Mouse (Mus musculus): ENCODE results near the gene Fryl. TPM values are rescaled to one million over a fixed set of nuclear protein-coding genes. Genes with fewer than 3 reads are reported as not detected.

Gene Fryl
- polyA plus RNA-seq, 1 experiment from 2014 or later: 24.3 TPM

DNA sequence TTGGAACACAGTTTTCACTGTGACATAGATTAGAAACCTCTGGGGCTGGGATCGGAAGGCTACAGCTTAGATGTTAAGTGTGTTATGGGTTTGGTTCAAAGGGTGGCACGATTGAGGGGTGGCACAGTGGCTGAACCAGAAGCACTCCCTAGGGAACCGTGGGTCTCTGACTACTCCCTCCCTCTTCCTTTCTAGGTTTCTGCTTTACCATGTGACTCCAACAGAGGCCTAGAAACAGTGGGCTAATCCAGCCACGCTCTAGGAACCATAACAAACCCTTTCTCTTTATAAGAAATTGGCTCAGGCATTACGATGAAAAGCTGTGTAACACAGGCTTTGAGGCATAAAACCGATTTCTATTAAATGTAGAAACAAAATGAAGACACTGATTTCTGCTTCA is 98.9 kb downstream of the Fryl start:
- H3K36me3 ChIP-seq (replicated peaks): no peaks in the 10 kb centered on the region
- no peak for DNase-seq (ENCODE audit: low spot score)
- no peak overlapping the region for H3K4me3 ChIP-seq
- no peaks in the 10 kb centered on the region for H3K9me3 ChIP-seq
- H3K27me3 ChIP-seq (replicated peaks; ENCODE audit: low read depth, poor library complexity, severe bottlenecking): no peaks in the 10 kb centered on the region
- H3K27ac ChIP-seq (replicated peaks): no peak overlapping the region
- WGBS: 85% methylated on average over 6 of the region's 6 CpGs
- H3K4me1 ChIP-seq: peaks cover 7% of the 10 kb centered on the region

GRCm38 (mm10) chr5:73157009-73157408 is 99.4 kb downstream of the Fryl start:
- DNase-seq (ENCODE audit: low spot score): no peak
- Histone ChIP-seq H3K4me1 (peaks cover 9% of the 10 kb centered on the region), H3K4me3 (no peak overlapping the region), H3K36me3 (replicated peaks) (no peaks in the 10 kb centered on the region), H3K27me3 (replicated peaks; ENCODE audit: low read depth, poor library complexity, severe bottlenecking) (no peaks in the 10 kb centered on the region), H3K9me3 (no peaks in the 10 kb centered on the region), H3K27ac (replicated peaks) (no peak overlapping the region)
- 93% methylated on average over 5 of the region's 5 CpGs for WGBS

DNA sequence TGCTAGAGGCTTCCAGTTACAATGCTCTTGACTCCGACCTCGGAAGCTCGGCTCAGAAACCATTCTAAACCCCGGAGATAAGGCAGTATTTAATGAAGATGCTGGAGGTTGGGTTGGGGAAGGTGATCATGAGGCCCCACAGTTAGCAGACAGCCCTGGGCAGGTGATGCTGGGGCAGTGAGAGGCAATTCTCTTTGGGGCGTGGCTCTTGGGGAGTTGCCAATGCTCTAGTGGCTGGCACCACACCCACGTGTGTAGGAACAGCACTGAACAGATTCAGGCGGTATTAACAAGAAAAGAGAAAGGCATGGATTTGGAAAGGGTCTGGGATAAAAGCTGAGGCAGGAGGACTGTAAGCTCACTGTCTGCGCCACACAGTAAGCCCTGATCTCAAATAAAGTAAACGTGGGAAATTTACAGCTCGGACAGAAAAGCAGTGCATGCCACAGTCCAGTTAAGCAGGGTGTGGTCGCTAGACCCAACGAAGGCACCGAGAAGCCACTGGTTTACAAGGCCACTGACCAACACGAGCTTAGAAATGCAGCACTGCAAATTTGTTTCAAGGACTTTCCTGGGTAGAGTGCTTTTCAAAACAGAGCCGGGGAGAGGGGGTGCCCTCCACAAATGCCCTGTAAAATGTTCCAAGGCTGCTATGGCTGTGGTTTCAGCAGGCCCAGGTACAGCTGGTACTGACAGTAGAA is 100.0 kb downstream of the Fryl start:
- WGBS: 87% methylated on average over 15 of the region's 15 CpGs
- no peak for DNase-seq (ENCODE audit: low spot score)
- no peaks in the 10 kb centered on the region for H3K36me3 ChIP-seq (replicated peaks)
- no peak overlapping the region for H3K27ac ChIP-seq (replicated peaks)
- peaks cover 11% of the 10 kb centered on the region for H3K4me1 ChIP-seq
- H3K4me3 ChIP-seq: no peak overlapping the region
- H3K27me3 ChIP-seq (replicated peaks; ENCODE audit: low read depth, poor library complexity, severe bottlenecking): no peaks in the 10 kb centered on the region
- H3K9me3 ChIP-seq: no peaks in the 10 kb centered on the region

DNA sequence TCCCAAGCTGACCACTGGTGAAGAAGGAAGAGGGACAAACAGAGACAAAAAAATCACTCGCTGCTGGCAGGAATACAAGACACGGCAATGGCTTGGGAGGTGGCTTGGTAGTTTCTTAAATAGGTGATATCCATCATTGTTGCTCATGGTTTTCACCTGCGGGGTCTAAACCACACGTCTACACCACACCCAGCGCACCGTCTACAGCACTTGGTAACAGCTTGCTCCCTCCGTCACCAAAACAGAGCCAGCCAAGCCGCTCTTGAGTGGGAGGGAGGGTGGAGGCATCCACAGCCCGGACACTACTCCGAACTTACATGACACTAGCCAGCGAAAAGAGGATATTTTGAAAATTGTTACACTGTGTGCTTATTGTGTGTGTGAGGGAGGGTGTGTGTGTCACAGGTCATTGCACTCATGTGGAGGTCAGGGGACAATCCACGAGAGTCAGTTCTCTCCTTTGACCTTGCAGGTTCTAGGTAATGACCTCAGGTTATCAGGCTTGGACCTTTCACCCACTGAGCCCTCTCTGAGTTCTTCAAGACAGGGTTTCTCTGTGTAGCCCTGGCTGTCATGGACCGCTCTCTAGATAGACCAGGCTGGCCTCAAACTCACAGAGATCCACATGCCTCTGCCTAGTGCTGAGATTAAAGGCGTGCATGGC is 102.5 kb downstream of the Fryl start:
- Histone ChIP-seq H3K9me3 (no peaks in the 10 kb centered on the region), H3K27me3 (replicated peaks; ENCODE audit: low read depth, poor library complexity, severe bottlenecking) (no peaks in the 10 kb centered on the region), H3K4me1 (peaks cover 11% of the 10 kb centered on the region), H3K4me3 (no peak overlapping the region), H3K36me3 (replicated peaks) (no peaks in the 10 kb centered on the region), H3K27ac (replicated peaks) (no peak overlapping the region)
- WGBS: 91% methylated on average over 14 of the region's 14 CpGs
- DNase-seq (ENCODE audit: low spot score): no peak

GRCm38 (mm10) chr5:73152206-73152605 is 104.2 kb downstream of the Fryl start:
- Histone ChIP-seq H3K4me3 (no peak overlapping the region), H3K4me1 (peaks cover 11% of the 10 kb centered on the region), H3K27ac (replicated peaks) (no peak overlapping the region), H3K27me3 (replicated peaks; ENCODE audit: low read depth, poor library complexity, severe bottlenecking) (no peaks in the 10 kb centered on the region), H3K36me3 (replicated peaks) (peaks cover 3% of the 10 kb centered on the region), H3K9me3 (no peaks in the 10 kb centered on the region)
- DNase-seq (ENCODE audit: low spot score): no peak

GRCm38 (mm10) chr5:73150877-73151445 is 105.5 kb downstream of the Fryl start:
- Histone ChIP-seq H3K9me3 (no peaks in the 10 kb centered on the region), H3K4me3 (no peak overlapping the region), H3K27ac (replicated peaks) (no peak overlapping the region), H3K36me3 (replicated peaks) (peaks cover 14% of the 10 kb centered on the region), H3K4me1 (peaks cover 4% of the 10 kb centered on the region; the same call in 1 of the 2 replicates), H3K27me3 (replicated peaks; ENCODE audit: low read depth, poor library complexity, severe bottlenecking) (no peaks in the 10 kb centered on the region)
- DNase-seq (ENCODE audit: low spot score): no peak
- 86% methylated on average over 6 of the region's 6 CpGs for WGBS

GRCm38 (mm10) chr5:73144987-73145386 is 111.4 kb downstream of the Fryl start:
- Histone ChIP-seq H3K36me3 (replicated peaks) (peaks cover 32% of the 10 kb centered on the region), H3K27me3 (replicated peaks; ENCODE audit: low read depth, poor library complexity, severe bottlenecking) (no peaks in the 10 kb centered on the region), H3K4me3 (no peak overlapping the region), H3K9me3 (no peaks in the 10 kb centered on the region), H3K27ac (replicated peaks) (no peak overlapping the region), H3K4me1 (no peaks in the 10 kb centered on the region)
- 91% methylated on average over 11 of the region's 11 CpGs for WGBS
- DNase-seq (ENCODE audit: low spot score): no peak

- H3K4me1 ChIP-seq: no peaks in the 10 kb centered on the region
- peaks cover 29% of the 10 kb centered on the region for H3K36me3 ChIP-seq (replicated peaks)
- H3K27ac ChIP-seq (replicated peaks): no peak overlapping the region
- no peak for DNase-seq (ENCODE audit: low spot score)
- H3K4me3 ChIP-seq: no peak overlapping the region
- H3K27me3 ChIP-seq (replicated peaks; ENCODE audit: low read depth, poor library complexity, severe bottlenecking): no peaks in the 10 kb centered on the region
- WGBS: 90% methylated on average over 2 of the region's 2 CpGs
- H3K9me3 ChIP-seq: no peaks in the 10 kb centered on the region
Observed at GRCm38 (mm10) chr5:73141712-73142111, 114.7 kb downstream of the Fryl start.

GRCm38 (mm10) chr5:73141161-73141560 is 115.3 kb downstream of the Fryl start:
- H3K27me3 ChIP-seq (replicated peaks; ENCODE audit: low read depth, poor library complexity, severe bottlenecking): no peaks in the 10 kb centered on the region
- no peak overlapping the region for H3K27ac ChIP-seq (replicated peaks)
- no peaks in the 10 kb centered on the region for H3K9me3 ChIP-seq
- DNase-seq (ENCODE audit: low spot score): no peak
- 95% methylated on average over 8 of the region's 8 CpGs for WGBS
- H3K4me3 ChIP-seq: no peak overlapping the region
- H3K36me3 ChIP-seq (replicated peaks): peaks cover 24% of the 10 kb centered on the region
- H3K4me1 ChIP-seq: no peaks in the 10 kb centered on the region

DNA sequence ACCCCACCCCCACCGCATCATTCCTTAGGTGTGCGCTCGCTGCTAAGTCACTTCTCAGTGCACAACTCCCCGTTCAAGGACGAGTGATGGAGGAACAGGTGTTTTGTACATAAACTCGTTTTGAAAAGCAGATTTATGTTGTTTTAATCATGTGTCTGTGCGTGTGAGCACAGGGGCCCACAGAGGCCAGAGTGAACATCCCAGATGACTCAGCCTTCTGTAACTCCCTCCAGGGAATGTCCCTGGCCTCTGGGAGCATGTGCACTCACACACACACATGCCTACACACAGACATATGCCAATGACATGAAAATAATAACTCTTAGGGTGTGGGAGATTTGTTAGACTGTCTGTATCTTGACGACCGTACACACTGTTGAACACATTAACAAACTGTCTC is 118.9 kb downstream of the Fryl start:
- H3K4me3 ChIP-seq: no peak overlapping the region
- H3K36me3 ChIP-seq (replicated peaks): peaks cover 15% of the 10 kb centered on the region
- H3K9me3 ChIP-seq: no peaks in the 10 kb centered on the region
- 89% methylated on average over 9 of the region's 9 CpGs for WGBS
- H3K27me3 ChIP-seq (replicated peaks; ENCODE audit: low read depth, poor library complexity, severe bottlenecking): no peaks in the 10 kb centered on the region
- no peaks in the 10 kb centered on the region for H3K4me1 ChIP-seq
- no peak overlapping the region for H3K27ac ChIP-seq (replicated peaks)
- DNase-seq (ENCODE audit: low spot score): no peak

DNA sequence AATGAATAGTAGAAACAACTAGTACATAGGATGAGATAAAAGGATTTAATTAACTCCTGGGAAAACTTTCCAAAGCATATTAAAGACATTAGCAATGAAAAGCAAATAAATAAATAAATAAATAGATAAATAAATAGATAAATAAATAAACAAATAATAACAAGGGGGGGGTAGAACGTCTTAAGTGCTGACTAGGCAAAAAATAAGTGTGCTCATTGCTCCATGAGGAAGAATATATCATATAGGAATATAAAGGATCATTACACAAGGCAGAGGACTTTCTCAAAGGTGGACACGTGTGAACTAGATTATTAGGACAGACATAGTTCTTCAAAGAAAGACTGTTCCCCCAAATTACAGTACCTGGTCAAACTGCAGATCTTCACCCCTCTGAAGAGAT is 120.5 kb downstream of the Fryl start:
- Histone ChIP-seq H3K4me1 (no peaks in the 10 kb centered on the region), H3K27ac (replicated peaks) (no peak overlapping the region), H3K4me3 (no peak overlapping the region), H3K27me3 (replicated peaks; ENCODE audit: low read depth, poor library complexity, severe bottlenecking) (no peaks in the 10 kb centered on the region), H3K36me3 (replicated peaks) (peaks cover 16% of the 10 kb centered on the region), H3K9me3 (no peaks in the 10 kb centered on the region)
- no peak for DNase-seq (ENCODE audit: low spot score)
- 83% methylated on average over 2 of the region's 2 CpGs for WGBS

- H3K4me3 ChIP-seq: no peak overlapping the region
- no peak for DNase-seq (ENCODE audit: low spot score)
- H3K4me1 ChIP-seq: no peaks in the 10 kb centered on the region
- H3K27me3 ChIP-seq (replicated peaks; ENCODE audit: low read depth, poor library complexity, severe bottlenecking): no peaks in the 10 kb centered on the region
- 93% methylated on average over 11 of the region's 11 CpGs for WGBS
- peaks cover 19% of the 10 kb centered on the region for H3K36me3 ChIP-seq (replicated peaks)
- no peak overlapping the region for H3K27ac ChIP-seq (replicated peaks)
- no peaks in the 10 kb centered on the region for H3K9me3 ChIP-seq
Observed at GRCm38 (mm10) chr5:73135131-73135530, 121.3 kb downstream of the Fryl start.

DNA sequence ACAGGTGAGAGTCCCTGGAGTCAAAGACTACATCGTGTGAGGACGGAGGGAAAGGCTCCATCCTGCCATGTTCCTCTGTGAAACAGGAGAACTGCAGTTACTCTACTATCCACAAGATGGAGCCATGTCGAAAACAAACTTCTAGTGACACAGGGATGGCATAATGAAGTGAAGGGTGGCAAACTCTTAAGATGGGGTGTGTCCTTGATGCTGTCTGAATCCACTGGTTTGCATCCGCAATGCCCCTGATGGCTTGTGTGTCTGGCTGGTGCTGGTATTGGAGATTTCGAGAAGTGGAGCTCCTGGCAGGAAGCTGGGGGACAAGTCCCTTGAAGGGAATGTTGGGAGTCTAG is 122.6 kb downstream of the Fryl start:
- peaks cover 19% of the 10 kb centered on the region for H3K36me3 ChIP-seq (replicated peaks)
- 55% methylated on average over 5 of the region's 5 CpGs for WGBS
- H3K27me3 ChIP-seq (replicated peaks; ENCODE audit: low read depth, poor library complexity, severe bottlenecking): no peaks in the 10 kb centered on the region
- H3K4me3 ChIP-seq: no peak overlapping the region
- DNase-seq (ENCODE audit: low spot score): no peak
- H3K9me3 ChIP-seq: no peaks in the 10 kb centered on the region
- H3K4me1 ChIP-seq: no peaks in the 10 kb centered on the region
- no peak overlapping the region for H3K27ac ChIP-seq (replicated peaks)

All from embryonic facial prominence, embryonic 10.5 days (tissue).